Mouse (Mus musculus) NIH3T3 (cell line): ENCODE measurements at regions not wholly inside any gene's neighbourhood (a gene's known extent, or its start where the extent isn't known, plus 50 kb on each side); places are given as distances from the start of the nearest gene placed in this dataset.

Experiments
- DNase-seq: peaks from one replicate; pipeline ENCODE4 v3.0.0-alpha.2; 2012; ENCODE audit warnings: low read depth

- peak; percentile 2 for DNase-seq
Measured at GRCm38 (mm10) chrX:166725761-166726503, 140.4 kb upstream of the Egfl6 start.

GRCm38 (mm10) chrX:166718075-166718474 lies 132.6 kb upstream of the Egfl6 start:
- no peak for DNase-seq

- DNase-seq, result no peak
Measured at GRCm38 (mm10) chrX:166709306-166709705, 123.8 kb upstream of the Egfl6 start.

- no peak for DNase-seq
Measured at GRCm38 (mm10) chrX:166708106-166708505, 122.6 kb upstream of the Egfl6 start.

GRCm38 (mm10) chrX:166707029-166707428 lies 121.5 kb upstream of the Egfl6 start:
- DNase-seq, result no peak

- no peak for DNase-seq
Measured at GRCm38 (mm10) chrX:166704311-166704710, 118.8 kb upstream of the Egfl6 start.

GRCm38 (mm10) chrX:166694219-166694618 lies 108.7 kb upstream of the Egfl6 start:
- no peak for DNase-seq

GRCm38 (mm10) chrX:166688779-166689178 lies 103.3 kb upstream of the Egfl6 start:
- no peak for DNase-seq

GRCm38 (mm10) chrX:166673404-166673803 lies 87.9 kb upstream of the Egfl6 start:
- DNase-seq, result no peak

GRCm38 (mm10) chrX:166672617-166673016 lies 87.1 kb upstream of the Egfl6 start:
- no peak for DNase-seq

GRCm38 (mm10) chrX:166671853-166672252 lies 86.3 kb upstream of the Egfl6 start:
- DNase-seq, result no peak

- DNase-seq, result no peak
Measured at GRCm38 (mm10) chrX:166666304-166666703, 80.8 kb upstream of the Egfl6 start.

GRCm38 (mm10) chrX:166661808-166662207 lies 76.3 kb upstream of the Egfl6 start:
- peak; percentile 88 for DNase-seq

GRCm38 (mm10) chrX:166661043-166661718 lies 75.7 kb upstream of the Egfl6 start:
- DNase-seq, result no peak

- DNase-seq, result peak; percentile 88
Measured at GRCm38 (mm10) chrX:166660715-166661042, 75.2 kb upstream of the Egfl6 start.

GRCm38 (mm10) chrX:166652400-166652799 lies 66.9 kb upstream of the Egfl6 start:
- DNase-seq, result peak; percentile 75

GRCm38 (mm10) chrX:166645713-166646112 lies 60.2 kb upstream of the Egfl6 start:
- DNase-seq, result no peak

- DNase-seq, result no peak
Measured at GRCm38 (mm10) chrX:166641256-166641655, 55.7 kb upstream of the Egfl6 start.

GRCm38 (mm10) chrX:166640258-166640657 lies 54.7 kb upstream of the Egfl6 start:
- no peak for DNase-seq
